Mouse (Mus musculus): Measurements from ENCODE around the gene Maf.

DNA sequence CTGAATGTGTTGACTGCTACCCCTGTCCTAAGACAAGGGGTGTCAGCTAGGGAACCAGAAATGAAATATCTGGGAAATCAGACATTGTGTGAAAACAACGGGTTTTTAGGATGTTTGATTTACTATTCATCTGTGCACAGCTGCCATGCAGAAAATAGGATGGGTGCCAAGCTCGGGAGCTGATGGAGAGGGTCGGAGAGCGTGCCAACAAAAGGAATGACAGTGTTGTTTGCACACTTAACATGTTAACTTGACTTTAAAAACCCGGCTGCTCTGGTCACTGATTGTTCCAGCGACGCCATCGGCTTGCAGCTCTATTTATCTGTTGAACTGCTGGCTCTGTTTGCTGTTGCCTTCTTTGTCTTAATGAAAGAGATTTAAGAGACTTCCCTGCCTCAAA is 46.2 kb upstream of the Maf start:
- no peak for TF ChIP-seq GATA1 (IDR thresholded peaks at IDR 0.05; ENCODE audit: borderline replicate concordance, low read length)
- TF ChIP-seq FLI1 (IDR thresholded peaks at IDR 0.05; ENCODE audit: low read length), result no peak

Data from megakaryocyte, embryonic 14.5 days (primary cell).